Mouse (Mus musculus) hematopoietic stem cell, adult 5-6 weeks (primary cell): ENCODE measurements around the gene Tmem94. TPM values are rescaled to one million over a fixed set of nuclear protein-coding genes. Genes with fewer than 3 reads are reported as not detected.

Experiments used
- ATAC-seq, 2 experiments: fragments of 125-278 bp in 1 of 2; replicated peaks in 1 of 2; 2 replicates each; pipeline ENCODE4 v1.8.0; 2016 to 2017; ENCODE audit warnings: inconsistent platforms in 2 of 2, mild to moderate bottlenecking in 2 of 2, moderate number of reproducible peaks in 2 of 2, low read depth in 1 of 2, moderate TSS enrichment in 1 of 2; ENCODE audit not compliant: low FRiP score in 2 of 2, poor library complexity in 2 of 2, severe bottlenecking in 2 of 2, insufficient read depth in 1 of 2, low TSS enrichment in 1 of 2
- total RNA-seq: library from RNA; stranded (forward); fragments of 172-1452, 232-1000 nt; gene quantifications from 2 replicates; pipeline ENCODE4 v1.2.3, GENCODE M21; 2017

Gene Tmem94
- total RNA-seq, 1 experiment from 2014 or later, result 33.5 TPM

GRCm38 (mm10) chr11:115796898-115797297 lies 31.7 kb downstream of the Tmem94 start:
- ATAC-seq, result 0 out of 4 replicates have a peak, but pooled peaks of 1 of the 2 experiments have one; percentile 18

GRCm38 (mm10) chr11:115797665-115798064 lies 32.4 kb downstream of the Tmem94 start:
- ATAC-seq, result no peak

DNA sequence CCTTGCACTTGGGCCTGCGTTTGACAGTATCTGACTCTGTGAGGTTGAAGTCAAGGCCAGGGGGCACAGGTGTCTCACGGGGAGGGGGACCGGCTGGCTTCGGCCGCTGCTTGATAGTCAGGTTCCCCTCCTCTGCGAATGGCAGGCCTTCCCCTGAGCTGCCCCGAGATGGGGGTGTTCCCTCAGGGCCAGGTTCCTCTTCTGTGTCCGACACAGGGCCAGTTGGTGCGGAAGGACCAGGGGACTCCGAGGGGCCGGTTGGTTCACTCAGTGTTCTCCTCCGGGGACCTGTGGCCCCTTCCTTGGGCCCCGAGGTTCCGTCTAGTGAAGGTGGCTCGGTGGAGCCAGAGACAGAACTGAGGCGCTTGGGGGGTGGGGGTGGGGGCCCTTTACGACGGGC lies 35.7 kb downstream of the Tmem94 start:
- no peak for ATAC-seq

- ATAC-seq, result no peak
These were observed 38.0 kb downstream of the Tmem94 start for GRCm38 (mm10) chr11:115803072-115803709.

DNA sequence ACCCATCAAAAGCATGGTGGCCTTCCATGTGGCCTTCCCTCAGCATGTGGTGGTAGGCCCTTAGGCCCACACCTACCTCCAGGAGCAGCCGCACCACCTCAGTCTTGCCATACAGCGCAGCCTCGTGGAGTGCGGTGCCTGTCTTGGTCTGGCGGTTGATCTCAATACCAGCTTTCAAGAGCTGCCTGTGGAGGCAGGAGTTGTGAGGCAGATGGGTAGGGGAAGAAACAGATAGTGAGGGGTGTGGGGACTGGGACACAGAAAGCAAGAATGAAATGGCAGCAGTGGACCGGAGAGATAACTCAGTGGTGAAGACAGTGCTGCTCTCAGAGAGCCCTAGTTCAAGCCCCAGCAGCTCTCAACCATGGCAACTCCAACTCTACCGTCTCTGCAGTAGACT lies 39.8 kb downstream of the Tmem94 start:
- ATAC-seq, result no peak; a peak in 1 of 4 replicates

DNA sequence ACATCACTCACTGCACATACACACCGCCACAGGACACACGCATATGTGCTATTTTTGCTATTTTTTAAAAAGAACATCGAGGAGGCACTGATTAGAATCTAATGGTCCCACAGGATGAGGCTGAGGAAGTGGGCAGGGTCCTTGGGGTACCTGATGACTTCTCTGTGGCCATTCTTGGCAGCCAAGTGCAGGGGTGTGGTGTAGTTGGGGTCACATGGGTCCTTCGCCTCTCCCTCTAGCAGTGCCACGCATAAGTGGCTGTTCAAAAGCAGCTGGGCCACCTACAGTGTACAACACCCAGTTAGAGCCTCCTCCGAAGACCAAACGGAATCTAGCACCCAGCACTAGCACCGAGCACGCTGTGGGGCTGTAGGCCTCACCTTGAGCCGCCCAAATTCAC lies 40.9 kb downstream of the Tmem94 start:
- ATAC-seq, result no peak

DNA sequence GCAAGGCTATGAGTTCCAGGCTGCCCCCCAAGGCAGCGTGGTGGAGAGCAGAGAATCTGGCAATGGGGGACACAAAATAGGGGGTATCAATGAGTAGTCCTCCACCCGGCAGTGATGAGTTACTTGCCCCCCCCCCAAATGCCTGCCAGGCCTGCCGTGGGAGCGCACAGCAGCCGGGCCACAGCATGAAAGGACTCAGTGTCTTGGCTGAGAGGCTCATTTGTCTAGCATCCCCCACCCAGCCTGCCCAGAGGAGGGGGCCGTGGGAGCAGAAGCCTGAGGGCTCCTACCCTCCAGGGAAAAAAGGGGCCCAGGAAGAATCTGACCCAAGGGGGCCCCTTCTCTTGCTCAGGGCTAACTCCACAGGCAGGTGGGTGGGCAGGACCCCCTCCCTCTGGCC lies 42.1 kb downstream of the Tmem94 start:
- ATAC-seq, result no peak

DNA sequence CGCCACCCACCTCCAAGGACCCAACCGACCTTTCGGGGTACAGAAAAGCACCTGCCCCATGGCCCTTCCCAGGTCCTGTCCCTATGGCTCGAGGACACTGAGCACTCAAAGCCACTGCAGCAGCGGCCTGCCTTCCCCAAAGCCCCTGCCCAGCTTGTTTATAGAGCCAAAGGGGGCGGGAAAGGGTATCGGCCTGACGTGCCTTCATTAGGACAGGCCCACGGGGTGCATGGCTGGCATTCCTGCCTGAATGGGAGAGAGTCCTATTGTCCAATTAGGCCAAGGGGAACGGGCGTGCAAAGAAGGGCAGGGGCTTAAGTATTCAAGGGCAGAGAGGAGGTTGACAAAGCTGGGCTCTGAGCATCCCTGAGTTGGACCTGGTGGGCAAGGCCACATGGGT lies 42.7 kb downstream of the Tmem94 start:
- ATAC-seq, result no peak

DNA sequence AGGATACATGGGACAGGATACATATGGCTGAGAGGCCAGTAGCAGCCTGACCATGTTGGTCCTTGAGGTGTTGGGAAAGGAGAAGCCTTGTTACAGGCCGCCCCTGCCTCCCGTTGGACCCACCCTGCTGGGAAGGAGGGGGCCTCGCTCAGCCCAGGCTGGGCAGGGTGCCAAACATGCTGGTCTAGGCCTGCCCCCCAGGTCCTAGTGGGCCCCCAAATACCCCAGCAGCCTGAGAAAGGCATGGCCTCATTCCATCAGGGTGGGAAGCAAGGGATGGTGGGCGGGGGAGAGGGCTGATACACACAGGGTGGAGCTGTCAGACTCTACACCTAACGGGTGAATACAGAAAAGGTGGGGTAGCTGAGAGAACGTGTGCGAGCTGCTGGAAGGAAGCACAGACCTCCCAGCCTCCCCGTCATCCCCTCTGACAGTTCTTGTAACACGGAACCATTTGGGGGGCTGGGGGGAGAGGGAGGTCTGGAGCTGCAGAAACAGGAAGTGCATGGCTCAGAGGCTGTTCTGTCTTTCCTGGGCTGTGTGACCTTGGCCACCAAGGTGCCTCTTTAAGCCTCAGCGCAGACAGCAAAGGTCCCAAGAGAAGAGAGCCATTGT lies 43.6 kb downstream of the Tmem94 start:
- ATAC-seq, result peak; percentile 15 to 51; a peak in 1 of 4 replicates

DNA sequence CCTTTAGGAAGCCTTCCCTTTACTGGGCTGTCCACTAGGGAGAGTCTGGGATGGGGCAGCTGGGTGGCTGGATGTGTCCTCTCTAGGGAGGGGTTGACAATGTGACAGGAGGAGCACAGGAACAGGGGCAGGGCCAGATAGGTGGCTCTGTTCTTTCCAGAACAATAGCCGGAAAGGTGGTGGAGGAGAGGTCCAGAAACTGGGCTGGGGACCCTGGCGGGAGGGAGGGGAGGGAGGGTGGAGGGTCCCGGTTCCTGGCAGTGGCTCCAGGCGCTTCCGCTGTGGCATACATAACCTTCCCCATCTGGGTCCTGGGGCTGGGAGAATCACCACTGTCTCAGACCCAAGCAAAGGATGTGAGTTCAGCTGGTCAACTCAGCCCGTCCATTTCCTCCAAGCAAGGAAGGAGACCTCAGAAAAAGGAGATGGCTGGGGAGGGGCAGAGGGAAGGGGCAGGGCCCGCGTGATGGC lies 44.1 kb downstream of the Tmem94 start:
- ATAC-seq, result no peak

DNA sequence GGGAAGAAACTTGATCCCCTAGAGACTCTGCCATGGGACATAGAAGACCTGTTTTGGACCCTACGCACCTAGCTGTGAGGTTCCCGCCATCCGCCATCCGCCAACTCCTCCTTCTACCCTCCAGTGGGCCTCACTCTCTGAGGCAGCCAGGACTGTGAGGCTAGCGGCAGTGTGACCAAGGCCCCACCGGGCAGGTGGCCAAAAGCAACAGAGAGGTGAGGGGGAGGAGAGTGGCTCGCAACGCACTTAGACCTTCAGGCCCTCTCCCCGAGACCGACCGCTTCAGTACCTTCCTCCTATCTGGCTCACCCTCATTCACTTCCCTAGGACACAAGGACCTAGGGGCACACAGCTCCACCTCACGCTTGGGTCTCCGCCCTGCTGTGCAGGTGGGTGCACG lies 45.1 kb downstream of the Tmem94 start:
- no peak for ATAC-seq

DNA sequence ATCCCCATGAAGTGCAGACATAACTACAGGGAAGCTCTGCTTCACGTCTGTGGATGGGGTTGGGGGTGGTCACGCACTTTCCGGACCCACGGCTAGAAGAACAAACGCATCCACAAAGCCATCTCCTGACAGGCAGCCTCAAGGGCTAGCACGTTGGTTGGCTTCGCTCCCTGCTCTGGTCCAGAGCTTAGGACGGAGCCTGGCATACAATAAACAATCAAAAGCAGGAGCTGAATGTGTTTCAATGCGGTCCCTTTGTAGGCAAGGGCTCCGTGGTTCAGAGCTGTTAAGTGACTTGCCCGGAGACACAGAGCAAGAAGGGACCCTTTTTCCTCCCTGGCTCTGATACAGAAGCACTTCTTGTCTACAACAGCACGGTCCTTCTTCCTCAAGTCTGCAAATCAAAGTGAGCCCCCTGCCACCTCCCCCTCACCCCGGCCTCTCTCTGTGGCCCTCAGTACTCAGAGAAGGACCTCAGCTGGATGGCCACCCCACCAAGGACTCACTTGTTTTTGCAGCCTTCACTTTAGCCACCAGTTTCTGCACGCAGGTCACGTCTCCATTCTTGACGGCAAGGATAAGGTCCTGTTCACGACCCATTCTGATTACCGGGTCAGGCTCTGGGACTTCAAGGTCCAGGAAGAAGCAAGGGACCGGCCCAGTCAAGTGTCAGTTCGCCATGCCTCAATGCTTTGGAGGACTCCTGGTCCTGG lies 46.3 kb downstream of the Tmem94 start:
- no peak for ATAC-seq

- ATAC-seq, result no peak
These were observed 46.9 kb downstream of the Tmem94 start for GRCm38 (mm10) chr11:115812095-115812494.

DNA sequence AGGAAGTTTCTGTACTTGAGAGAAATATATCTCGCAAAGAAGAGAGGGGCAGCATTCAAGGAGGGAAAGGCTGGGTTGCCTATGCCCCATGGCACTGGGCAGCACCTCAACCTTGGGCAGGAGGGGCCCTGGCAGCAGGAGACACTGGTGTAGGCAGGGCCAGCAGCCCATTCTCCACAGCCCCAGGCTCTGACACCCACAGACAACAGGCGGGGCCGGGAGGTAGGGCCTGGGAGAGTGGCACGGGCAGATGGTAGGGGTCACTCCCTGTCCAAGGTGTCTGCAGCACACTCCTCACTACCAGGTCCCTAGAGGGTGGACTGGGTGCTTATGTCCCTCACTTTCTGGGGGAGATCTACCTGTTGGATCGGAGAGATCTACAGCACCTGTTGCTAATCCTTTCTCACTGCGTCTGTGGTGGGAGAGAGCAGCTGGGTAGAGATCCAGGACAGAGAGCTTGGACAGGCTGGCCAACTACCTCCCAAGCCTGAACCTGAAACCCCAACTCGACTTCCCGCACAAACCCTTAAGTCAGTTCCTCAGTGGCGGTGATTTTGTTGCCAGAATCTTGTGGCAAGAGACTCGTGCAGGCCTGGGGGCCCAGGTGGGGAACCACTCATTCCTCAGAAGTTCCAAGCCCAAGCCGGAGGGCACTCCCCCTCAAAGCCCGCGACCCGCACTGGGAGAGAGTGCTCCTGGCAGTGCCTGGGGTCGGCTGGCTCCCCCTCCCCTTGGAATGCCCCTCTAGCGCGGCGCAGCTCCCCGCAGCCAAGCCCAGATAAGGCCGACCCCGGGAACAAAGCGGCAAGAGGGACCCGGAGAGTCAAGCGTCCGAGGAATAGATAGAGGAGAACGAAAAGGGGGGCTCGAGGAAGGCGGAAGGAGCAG lies 47.5 kb downstream of the Tmem94 start:
- no peak for ATAC-seq

DNA sequence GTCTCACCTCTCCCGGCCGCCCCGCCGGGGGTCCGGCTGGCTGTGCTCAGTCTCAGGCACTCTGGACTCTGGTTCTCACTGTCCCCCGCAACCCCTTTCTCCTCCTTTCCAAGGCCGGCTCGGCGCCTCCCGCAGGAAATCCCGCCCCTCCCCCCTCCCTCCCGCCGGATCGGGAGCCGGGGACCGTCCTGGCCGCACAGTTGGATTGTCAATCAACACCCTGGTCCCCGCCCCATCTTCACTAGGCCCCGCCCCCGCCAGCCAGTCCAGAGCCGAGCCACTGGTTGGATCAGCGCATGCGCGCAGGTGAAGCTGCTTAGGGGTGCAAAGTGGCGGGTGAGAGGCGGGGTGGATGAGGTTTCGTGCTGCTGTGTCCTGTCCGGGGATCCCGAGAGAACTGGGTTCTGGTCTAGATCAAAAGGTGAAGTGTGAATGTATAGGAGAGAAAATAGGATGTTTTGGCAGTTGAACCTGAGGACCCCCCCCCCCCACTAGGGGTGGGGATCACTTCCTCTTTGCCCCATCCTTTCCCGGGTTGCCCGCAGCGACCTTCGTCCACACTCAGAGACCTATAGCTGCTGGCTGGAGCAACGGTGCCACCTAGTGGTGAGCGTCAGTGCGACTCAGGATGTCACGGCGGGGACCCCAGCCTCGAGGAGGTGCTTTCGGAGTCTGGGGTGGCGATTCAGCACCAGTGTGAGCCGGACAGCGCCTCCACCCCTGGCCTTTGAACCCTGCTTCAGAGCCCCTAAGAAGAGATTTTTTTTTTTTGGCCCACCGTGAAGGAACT lies 48.5 kb downstream of the Tmem94 start, which contains the start of gene Caskin2:
Gene Caskin2 (minus strand): TSS at position 133 of the 790 bp plus-strand sequence.
- peak; percentile 86 to 89 for ATAC-seq

GRCm38 (mm10) chr11:115814605-115815450 lies 49.6 kb downstream of the Tmem94 start, which contains the start of gene Tsen54:
Tsen54 (plus strand) TSS chr11:115814724.
- peak; percentile 13 to 56; a peak in 3 of 4 replicates for ATAC-seq
